Mouse (Mus musculus): ENCODE results near the gene Pde9a. TPM values are rescaled to one million over a fixed set of nuclear protein-coding genes. Genes with fewer than 3 reads are reported as not detected.
A peak's percentile ranks its signal among the peaks of the same experiment; 100 is the strongest.

Gene Pde9a
- total RNA-seq, 2 experiments from 2014 or later: 21.8 to 31.9 TPM

- no peak for TF ChIP-seq CTCF (conservative IDR thresholded peaks at IDR 0.05)
- DNase-seq (ENCODE audit: low spot score in 2 of 2): no peak
- no peak overlapping the region for H3K4me3 ChIP-seq
- no peak overlapping the region for H3K27ac ChIP-seq
Measured at GRCm38 (mm10) chr17:31499725-31500124, 113.7 kb downstream of the Pde9a start.

- no peak for TF ChIP-seq CTCF (conservative IDR thresholded peaks at IDR 0.05)
- no peak overlapping the region for H3K4me3 ChIP-seq
Measured at GRCm38 (mm10) chr17:31500416-31500815, 114.4 kb downstream of the Pde9a start.

GRCm38 (mm10) chr17:31500908-31501307 is 114.9 kb downstream of the Pde9a start:
- TF ChIP-seq CTCF (conservative IDR thresholded peaks at IDR 0.05): peak; percentile 62
- H3K4me3 ChIP-seq: no peak overlapping the region
- no peak for DNase-seq (ENCODE audit: low spot score in 2 of 2)
- no peak overlapping the region for H3K27ac ChIP-seq

More at GRCm38 (mm10) chr17:31500416-31500815, 114.4 kb downstream of the Pde9a start:
- no peak for DNase-seq (ENCODE audit: low spot score in 2 of 2)
- no peak overlapping the region for H3K27ac ChIP-seq

GRCm38 (mm10) chr17:31502261-31502927 is 116.4 kb downstream of the Pde9a start:
- Histone ChIP-seq H3K4me3 (no peak overlapping the region), H3K27ac (no peak overlapping the region)
- DNase-seq (ENCODE audit: low spot score in 2 of 2): no peak
- TF ChIP-seq CTCF (conservative IDR thresholded peaks at IDR 0.05): no peak

GRCm38 (mm10) chr17:31503337-31503736 is 117.3 kb downstream of the Pde9a start:
- no peak for DNase-seq (ENCODE audit: low spot score in 2 of 2)
- Histone ChIP-seq H3K27ac (no peak overlapping the region), H3K4me3 (no peak overlapping the region)
- no peak for TF ChIP-seq CTCF (conservative IDR thresholded peaks at IDR 0.05)

GRCm38 (mm10) chr17:31503936-31504335 is 117.9 kb downstream of the Pde9a start:
- no peak overlapping the region for H3K27ac ChIP-seq
- no peak for DNase-seq (ENCODE audit: low spot score in 2 of 2)
- H3K4me3 ChIP-seq: no peak overlapping the region
- TF ChIP-seq CTCF (conservative IDR thresholded peaks at IDR 0.05): no peak

- H3K27ac ChIP-seq: 0 out of 2 replicates have a peak overlapping the region, but pooled peaks have one; percentile 18
- H3K4me3 ChIP-seq: no peak overlapping the region
- no peak for TF ChIP-seq CTCF (conservative IDR thresholded peaks at IDR 0.05)
- DNase-seq (ENCODE audit: low spot score in 2 of 2): no peak
Measured at GRCm38 (mm10) chr17:31505013-31505412, 119.0 kb downstream of the Pde9a start.

GRCm38 (mm10) chr17:31506282-31506681 is 120.3 kb downstream of the Pde9a start:
- H3K27ac ChIP-seq: no peak overlapping the region
- H3K4me3 ChIP-seq: no peak overlapping the region
- no peak for DNase-seq (ENCODE audit: low spot score in 2 of 2)
- no peak for TF ChIP-seq CTCF (conservative IDR thresholded peaks at IDR 0.05)

GRCm38 (mm10) chr17:31510944-31511343 is 124.9 kb downstream of the Pde9a start:
- peak; percentile 31 for TF ChIP-seq CTCF (conservative IDR thresholded peaks at IDR 0.05)
- Histone ChIP-seq H3K4me3 (no peak overlapping the region), H3K27ac (no peak overlapping the region)
- DNase-seq (ENCODE audit: low spot score in 2 of 2): no peak

GRCm38 (mm10) chr17:31511792-31512495 is 125.9 kb downstream of the Pde9a start:
- H3K27ac ChIP-seq: peak overlapping the region; percentile 89
- no peak for TF ChIP-seq CTCF (conservative IDR thresholded peaks at IDR 0.05)
- peak; percentile 89 to 91 for DNase-seq (ENCODE audit: low spot score in 2 of 2)
- peak overlapping the region; percentile 91 for H3K4me3 ChIP-seq

- DNase-seq (ENCODE audit: low spot score in 2 of 2): no peak
- TF ChIP-seq CTCF (conservative IDR thresholded peaks at IDR 0.05): no peak
- peak overlapping the region; percentile 89 for H3K27ac ChIP-seq
- H3K4me3 ChIP-seq: peak overlapping the region; percentile 91
Measured at GRCm38 (mm10) chr17:31512593-31512992, 126.6 kb downstream of the Pde9a start.

GRCm38 (mm10) chr17:31514696-31515095 is 128.7 kb downstream of the Pde9a start:
- DNase-seq (ENCODE audit: low spot score in 2 of 2): no peak
- TF ChIP-seq CTCF (conservative IDR thresholded peaks at IDR 0.05): no peak
- H3K27ac ChIP-seq: no peak overlapping the region
- no peak overlapping the region for H3K4me3 ChIP-seq

GRCm38 (mm10) chr17:31519344-31519945 is 133.4 kb downstream of the Pde9a start:
- DNase-seq (ENCODE audit: low spot score in 2 of 2): no peak
- H3K27ac ChIP-seq: peak overlapping the region; percentile 98; the same call in 1 of the 2 replicates
- H3K4me3 ChIP-seq: peak overlapping the region; percentile 99
- peak; percentile 24; the same call in 1 of the 2 replicates for TF ChIP-seq CTCF (conservative IDR thresholded peaks at IDR 0.05)
